8 mouse cellular contexts compared by ENCODE assay signal in genomic region chr9:21030781-21031250, GRCm38 (mm10). TPM values are rescaled to one million over a fixed set of nuclear protein-coding genes. Genes with fewer than 3 reads are reported as not detected.
DNase-seq lines count a peak whose midpoint lies in the region; ATAC-seq lines count a peak whose summit lies in the region.

No protein-coding gene starts in this region.

- H3K36me3 ChIP-seq in forebrain, embryonic 15.5 days: no peaks in the 10 kb centered on the region
- no peaks in the 10 kb centered on the region for H3K36me3 ChIP-seq in neural tube, embryonic 14.5 days (ENCODE audit: control insufficient read depth, insufficient read depth, low read length)

- peak overlapping the region; percentile 53 for H3K4me3 ChIP-seq in forebrain, embryonic 15.5 days
- H3K4me3 ChIP-seq in neural tube, embryonic 14.5 days (ENCODE audit: low read depth, low read length): peak overlapping the region; percentile 43

- peak overlapping the region; percentile 96 for H3K4me2 ChIP-seq in forebrain, embryonic 15.5 days (replicated peaks)
- peak overlapping the region; percentile 93 for H3K4me2 ChIP-seq in neural tube, embryonic 14.5 days (ENCODE audit: low read depth, low read length)

- 0 out of 2 replicates have a peak overlapping the region, but pooled peaks have one; percentile 56 for H3K9ac ChIP-seq in forebrain, embryonic 15.5 days (replicated peaks)
- no peak overlapping the region for H3K9ac ChIP-seq in neural tube, embryonic 14.5 days (replicated peaks; ENCODE audit: low read depth, low read length)

- H3K27me3 ChIP-seq in forebrain, embryonic 15.5 days: peaks cover 70% of the 10 kb centered on the region
- H3K27me3 ChIP-seq in neural tube, embryonic 14.5 days (ENCODE audit: control insufficient read depth, insufficient read depth, low read length): peaks cover 59% of the 10 kb centered on the region

- no peak overlapping the region for H3K27ac ChIP-seq in forebrain, embryonic 15.5 days (replicated peaks)
- no peak overlapping the region for H3K27ac ChIP-seq in neural tube, embryonic 14.5 days (ENCODE audit: low read depth, low read length)

- peak; percentile 100 for DNase-seq in MEL-GATA-1-ER (ENCODE audit: extremely low read depth, low read depth)
- DNase-seq in cerebellum, adult 18-20 months: peak; percentile 76 to 84
- peak; percentile 80 to 86 for DNase-seq in heart, postnatal 36 days
- DNase-seq in layer of hippocampus, adult 18-20 months (ENCODE audit: low spot score in 2 of 2): peak; percentile 81 to 92
- peak; percentile 94 to 95 for DNase-seq in lung, adult 18-20 months
- peak; percentile 89 for DNase-seq in testis, postnatal 10 days (ENCODE audit: low spot score)

- intact Hi-C loops in heart, postnatal 36 days (cut with DNase I): loop anchor here (2.0 to 5.0 kb wide), 2 partner anchors 61 to 106 kb away; partner anchors contain the start of genes Gm38431 and Raver1

- peaks cover 54% of the 10 kb centered on the region for H3K4me1 ChIP-seq in forebrain, embryonic 15.5 days
- peaks cover 23% of the 10 kb centered on the region for H3K4me1 ChIP-seq in neural tube, embryonic 14.5 days (ENCODE audit: control insufficient read depth, insufficient read depth, low read length)

- ATAC-seq in forebrain, embryonic 15.5 days (replicated peaks): peak; percentile 55
- ATAC-seq in neural tube, embryonic 14.5 days (ENCODE audit: low read depth): peak; percentile 50; the same call in 1 of the 2 replicates

- no peaks in the 10 kb centered on the region for H3K9me3 ChIP-seq in forebrain, embryonic 15.5 days
- no peaks in the 10 kb centered on the region for H3K9me3 ChIP-seq in neural tube, embryonic 14.5 days (ENCODE audit: control insufficient read depth, low read length)

- WGBS in forebrain, embryonic 15.5 days: under 1% methylated on average over 13 of the region's 13 CpGs
- WGBS in neural tube, embryonic 14.5 days: under 1% methylated on average over 13 of the region's 13 CpGs

RNA-seq across cellular contexts. Expression of gene Icam5, which starts 1.1 kb away (rescaled TPM):
- polyA plus RNA-seq in forebrain, embryonic 15.5 days (2015; fragmentation: Nextera tagmentation; extraction: Ambion mirVana): 1.5 and 2.2 TPM in 2 replicates
- total RNA-seq in heart, postnatal 36 days (2021): not detected
- total RNA-seq in layer of hippocampus, adult 18-20 months (2021): 100 to 1,000 TPM; 379 to 387 TPM
- polyA plus RNA-seq in neural tube, embryonic 14.5 days (2014; fragmentation: Nextera tagmentation; extraction: Ambion mirVana): 1.3 and 1.6 TPM in 2 replicates

RNA-seq across cellular contexts. Expression of gene Icam4, which starts 1.6 kb away (rescaled TPM):
- 0.25 TPM in 1 of 2 replicates, not detected in the other for polyA plus RNA-seq in forebrain, embryonic 15.5 days (2015; fragmentation: Nextera tagmentation; extraction: Ambion mirVana)
- total RNA-seq in heart, postnatal 36 days (2021): 1 to 10 TPM in 1 of 2 experiments, under 1 TPM in 1; 0.65 to 1.1 TPM
- 1 to 10 TPM in 1 of 2 experiments, under 1 TPM in 1; 0.97 to 1.2 TPM for total RNA-seq in layer of hippocampus, adult 18-20 months (2021)
- 0.27 TPM in 1 of 2 replicates, not detected in the other for polyA plus RNA-seq in neural tube, embryonic 14.5 days (2014; fragmentation: Nextera tagmentation; extraction: Ambion mirVana)

RNA-seq across cellular contexts. Expression of gene Icam1, which starts 15.0 kb away (rescaled TPM):
- 2.8 and 3.0 TPM in 2 replicates for polyA plus RNA-seq in forebrain, embryonic 15.5 days (2015; fragmentation: Nextera tagmentation; extraction: Ambion mirVana)
- total RNA-seq in heart, postnatal 36 days (2021): 1 to 10 TPM; 8.5 to 9.9 TPM
- total RNA-seq in layer of hippocampus, adult 18-20 months (2021): 1 to 10 TPM; 2.0 to 2.6 TPM
- polyA plus RNA-seq in neural tube, embryonic 14.5 days (2014; fragmentation: Nextera tagmentation; extraction: Ambion mirVana): 1.4 and 3.6 TPM in 2 replicates

RNA-seq across cellular contexts. Expression of gene Mrpl4, which starts 28.3 kb away (rescaled TPM):
- 112 and 115 TPM in 2 replicates for polyA plus RNA-seq in forebrain, embryonic 15.5 days (2015; fragmentation: Nextera tagmentation; extraction: Ambion mirVana)
- total RNA-seq in heart, postnatal 36 days (2021): 100 to 1,000 TPM; 139 to 148 TPM
- 10 to 100 TPM; 61.0 to 61.9 TPM for total RNA-seq in layer of hippocampus, adult 18-20 months (2021)
- 103 and 115 TPM in 2 replicates for polyA plus RNA-seq in neural tube, embryonic 14.5 days (2014; fragmentation: Nextera tagmentation; extraction: Ambion mirVana)

RNA-seq across cellular contexts. Expression of gene Zglp1, which starts 36.1 kb away (rescaled TPM):
- polyA plus RNA-seq in forebrain, embryonic 15.5 days (2015; fragmentation: Nextera tagmentation; extraction: Ambion mirVana): 0.37 and 2.2 TPM in 2 replicates
- not detected for total RNA-seq in heart, postnatal 36 days (2021)
- not detected for total RNA-seq in layer of hippocampus, adult 18-20 months (2021)
- polyA plus RNA-seq in neural tube, embryonic 14.5 days (2014; fragmentation: Nextera tagmentation; extraction: Ambion mirVana): 1.2 and 2.7 TPM in 2 replicates

Comparison
In these comparisons a context has a peak if more than half of its experiments do, and no peak if none do; other contexts are left out.
1. RNA of gene Icam5, which starts 1.1 kb away (total RNA-seq): 379 to 387 TPM in layer of hippocampus, adult 18-20 months; not detected in heart, postnatal 36 days; every median in the first group is over 100 times any median in the second.
2. Peak in every context shown above with its lines, with median percentiles within 50 percentile points of each other: DNase-seq.